Mouse (Mus musculus): ENCODE results near the gene Kif18b.

Gene Kif18b

DNA sequence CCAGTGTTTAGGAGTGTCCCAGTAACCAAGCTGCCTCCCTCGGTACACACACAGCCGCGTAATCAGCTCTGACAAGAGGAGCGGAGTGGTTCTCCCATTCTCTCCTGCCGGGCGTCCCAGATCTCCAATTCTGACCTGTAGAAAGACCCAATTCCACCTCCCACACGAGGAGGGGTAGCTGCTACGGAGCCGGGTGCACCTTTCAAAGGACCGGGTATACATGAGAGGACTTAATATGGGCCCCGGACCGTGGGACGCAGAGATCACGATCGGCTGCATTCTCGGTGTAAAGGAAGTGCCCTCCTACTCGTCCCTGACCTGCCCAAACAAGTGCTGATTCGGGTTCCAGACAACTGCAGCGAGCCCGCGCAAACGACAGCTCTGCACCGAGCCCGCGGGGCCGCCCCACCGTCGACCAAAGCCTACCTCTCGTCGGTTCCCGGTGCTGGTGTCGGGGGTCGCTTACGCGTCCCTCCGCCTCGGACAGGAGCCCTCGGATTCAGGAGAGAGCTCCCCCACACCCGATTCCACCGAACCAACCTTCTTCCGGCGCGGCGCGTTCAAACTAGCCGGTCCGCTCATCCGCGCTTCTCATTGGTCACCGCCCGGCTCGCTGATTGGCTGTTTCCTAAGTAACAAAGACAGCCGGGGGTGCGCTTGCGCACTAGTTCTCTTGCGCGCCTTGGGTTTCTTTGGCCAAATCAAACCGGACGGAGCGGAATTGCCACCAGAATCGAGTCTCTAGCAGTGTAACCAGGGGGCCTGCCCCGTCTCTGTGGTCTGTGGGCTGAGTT lies at the start of gene Kif18b:
Gene Kif18b (minus strand): TSS at position 568 of the 794 bp plus-strand sequence.
- peak; percentile 81 for DNase-seq (ENCODE audit: low read depth in 1 of 2, low spot score in 2 of 2)

DNA sequence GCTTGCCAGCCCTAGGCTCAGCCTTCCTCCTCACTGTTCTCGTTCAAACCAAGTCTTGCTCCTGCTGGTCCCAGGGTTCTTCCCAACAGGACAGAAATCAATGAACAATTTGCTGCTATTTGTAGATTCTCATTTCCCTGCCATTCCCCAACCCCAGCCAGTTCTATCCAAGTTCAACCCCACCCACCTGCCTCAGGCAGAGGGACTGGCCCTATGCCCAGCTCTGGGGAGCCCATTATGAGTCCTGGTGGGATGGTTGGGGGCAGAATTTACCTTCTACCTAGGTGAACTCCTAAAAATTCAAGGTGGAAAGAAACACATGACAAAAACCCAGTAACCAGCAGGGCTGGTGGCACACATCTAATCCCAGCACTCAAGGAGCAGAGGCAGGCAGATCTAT lies 47.4 kb upstream of the Kif18b start:
- no peak for DNase-seq (ENCODE audit: low read depth in 1 of 2, low spot score in 2 of 2)

GRCm38 (mm10) chr11:102971604-102972003 lies 46.7 kb upstream of the Kif18b start:
- no peak for DNase-seq (ENCODE audit: low read depth in 1 of 2, low spot score in 2 of 2)

GRCm38 (mm10) chr11:102964547-102965091 lies 39.7 kb upstream of the Kif18b start:
- DNase-seq (ENCODE audit: low read depth in 1 of 2, low spot score in 2 of 2): no peak

DNA sequence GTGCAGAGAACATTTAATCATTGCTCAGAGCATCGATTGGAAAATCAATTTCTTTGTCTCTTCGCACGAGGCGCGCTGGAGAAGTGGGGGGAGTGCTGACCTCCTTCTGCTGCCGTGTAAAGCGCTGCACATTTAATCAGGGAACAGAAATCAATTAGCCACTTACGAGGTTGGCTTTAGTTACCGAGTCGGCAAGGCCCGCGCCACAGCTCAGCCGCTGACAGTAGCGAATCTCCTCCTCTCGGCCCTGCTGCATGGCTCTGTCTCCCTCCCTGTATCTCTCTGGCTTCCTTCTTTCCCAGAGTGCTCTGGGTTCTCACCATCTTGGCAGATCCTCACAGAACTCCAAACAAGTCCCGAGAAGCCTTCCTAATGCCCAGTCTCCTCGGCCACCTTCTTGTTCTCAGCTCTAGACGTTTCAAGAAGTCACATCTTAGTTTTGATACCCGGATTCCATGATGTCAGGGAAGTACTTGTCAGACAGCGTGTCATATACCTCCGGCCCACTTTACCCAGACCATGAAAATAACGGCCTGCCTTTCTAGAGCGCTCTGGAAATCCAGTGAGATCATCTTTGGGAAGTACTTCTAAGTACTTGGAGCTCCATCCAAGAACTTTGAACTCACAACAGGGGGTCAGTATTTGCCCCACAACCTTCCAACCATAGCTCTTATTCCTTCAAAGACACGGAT lies 39.1 kb upstream of the Kif18b start:
- no peak for DNase-seq (ENCODE audit: low read depth in 1 of 2, low spot score in 2 of 2)

- no peak for DNase-seq (ENCODE audit: low read depth in 1 of 2, low spot score in 2 of 2)
Observed at GRCm38 (mm10) chr11:102963246-102963854, 38.4 kb upstream of the Kif18b start.

GRCm38 (mm10) chr11:102962861-102963245 lies 37.9 kb upstream of the Kif18b start:
- DNase-seq (ENCODE audit: low read depth in 1 of 2, low spot score in 2 of 2): no peak

DNA sequence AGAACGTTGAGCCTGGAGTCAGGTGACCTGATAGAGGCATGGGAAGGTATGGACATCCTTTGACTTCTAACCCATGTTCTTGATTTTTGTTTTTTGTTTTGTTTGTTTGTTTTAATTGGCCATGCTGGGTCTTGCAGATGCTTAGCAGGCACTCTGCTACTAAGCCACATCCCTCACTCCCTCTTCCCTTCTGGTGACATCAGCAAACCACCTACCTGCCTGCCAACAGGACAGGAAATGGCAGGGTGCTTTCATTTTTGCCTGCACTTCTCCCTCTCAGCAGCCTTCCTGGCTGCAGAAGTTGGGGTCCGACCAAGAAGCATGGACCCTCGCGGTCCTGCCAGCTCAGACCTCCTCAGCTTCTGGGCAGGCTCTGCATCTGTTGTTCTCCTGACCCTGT lies 36.2 kb upstream of the Kif18b start:
- DNase-seq (ENCODE audit: low read depth in 1 of 2, low spot score in 2 of 2): no peak

GRCm38 (mm10) chr11:102958870-102959269 lies 33.9 kb upstream of the Kif18b start:
- DNase-seq (ENCODE audit: low read depth in 1 of 2, low spot score in 2 of 2): no peak

- no peak for DNase-seq (ENCODE audit: low read depth in 1 of 2, low spot score in 2 of 2)
Observed at GRCm38 (mm10) chr11:102958431-102958830, 33.5 kb upstream of the Kif18b start.

- no peak for DNase-seq (ENCODE audit: low read depth in 1 of 2, low spot score in 2 of 2)
Observed at GRCm38 (mm10) chr11:102957692-102958091, 32.8 kb upstream of the Kif18b start.

DNA sequence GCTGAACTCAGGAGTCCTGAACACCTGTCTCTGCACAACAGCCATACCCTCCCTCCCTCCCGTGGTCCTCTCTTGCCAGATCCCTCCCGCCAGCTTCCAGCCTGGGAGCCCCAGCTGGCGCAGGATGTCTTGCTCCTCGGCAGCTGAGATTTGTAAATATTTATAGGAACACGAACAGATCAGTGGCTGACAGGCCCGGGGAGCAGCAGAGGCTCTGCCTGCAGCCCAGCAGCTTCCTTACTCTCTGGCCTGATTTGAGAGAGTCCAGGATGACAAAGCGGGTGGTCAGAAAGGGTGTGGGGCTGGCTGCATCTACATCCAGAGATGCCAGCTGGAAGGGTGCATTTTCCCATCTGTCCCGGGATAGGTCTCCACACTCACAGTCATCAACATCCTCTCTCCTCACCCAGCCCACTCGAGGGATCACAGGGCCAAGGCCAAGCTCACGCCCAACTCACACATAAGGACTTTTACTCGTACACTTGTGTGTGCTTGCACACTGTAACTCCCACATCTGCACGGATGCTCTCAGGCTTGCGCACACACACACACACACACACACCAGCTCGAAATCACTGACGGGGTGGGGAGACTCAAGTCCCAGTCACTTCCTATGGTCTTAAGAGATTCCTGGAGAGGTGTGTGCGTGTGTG lies 32.2 kb upstream of the Kif18b start:
- no peak for DNase-seq (ENCODE audit: low read depth in 1 of 2, low spot score in 2 of 2)

- DNase-seq (ENCODE audit: low read depth in 1 of 2, low spot score in 2 of 2): no peak
Observed at GRCm38 (mm10) chr11:102952922-102953321, 28.0 kb upstream of the Kif18b start.

DNA sequence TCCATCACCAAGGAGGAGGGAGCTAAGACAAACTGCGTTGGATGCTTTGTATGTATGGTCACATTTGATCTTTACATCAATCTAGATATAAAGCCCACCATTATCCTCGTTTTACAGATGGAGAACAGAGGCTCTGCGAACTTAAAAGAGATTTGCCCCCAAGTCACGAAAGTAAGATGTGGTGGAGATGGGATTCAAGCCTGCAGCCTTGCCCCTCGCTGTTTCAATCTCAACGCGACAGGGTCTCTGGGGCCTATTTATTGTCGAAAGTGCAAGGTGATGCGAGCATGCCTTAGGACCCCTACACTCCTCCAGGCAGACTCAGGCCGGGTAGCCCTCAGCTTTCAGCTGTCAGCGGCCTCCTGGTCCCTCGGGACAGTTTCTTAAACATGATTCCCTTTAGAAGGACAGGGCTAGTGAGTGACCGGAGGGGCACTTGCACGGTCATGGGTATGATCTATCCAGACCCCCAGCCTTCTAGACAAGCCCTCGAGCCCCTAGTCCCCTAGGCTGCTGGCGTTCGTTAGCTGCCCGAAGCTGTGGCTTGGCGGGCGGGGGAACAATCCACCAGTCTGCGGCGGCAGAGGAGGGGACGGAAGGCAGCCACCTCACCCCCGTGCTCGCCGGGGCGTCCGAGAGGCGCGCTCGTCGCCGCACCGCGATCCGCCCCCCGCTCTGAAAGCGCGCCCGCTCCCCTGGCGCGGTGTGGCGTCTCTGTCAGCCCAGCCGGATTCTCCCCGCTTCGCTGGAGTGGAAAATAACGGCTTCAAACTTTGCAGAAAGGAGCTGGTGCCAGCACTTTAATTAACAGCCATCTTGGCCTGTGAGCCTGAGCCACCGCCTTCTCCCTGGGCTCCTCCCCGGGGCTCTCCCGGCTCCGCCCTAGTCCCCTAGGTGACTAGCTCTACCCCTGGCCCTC lies 23.4 kb upstream of the Kif18b start:
- DNase-seq (ENCODE audit: low read depth in 1 of 2, low spot score in 2 of 2): no peak

- DNase-seq (ENCODE audit: low read depth in 1 of 2, low spot score in 2 of 2): no peak
Observed at GRCm38 (mm10) chr11:102946992-102947343, 22.0 kb upstream of the Kif18b start.

DNA sequence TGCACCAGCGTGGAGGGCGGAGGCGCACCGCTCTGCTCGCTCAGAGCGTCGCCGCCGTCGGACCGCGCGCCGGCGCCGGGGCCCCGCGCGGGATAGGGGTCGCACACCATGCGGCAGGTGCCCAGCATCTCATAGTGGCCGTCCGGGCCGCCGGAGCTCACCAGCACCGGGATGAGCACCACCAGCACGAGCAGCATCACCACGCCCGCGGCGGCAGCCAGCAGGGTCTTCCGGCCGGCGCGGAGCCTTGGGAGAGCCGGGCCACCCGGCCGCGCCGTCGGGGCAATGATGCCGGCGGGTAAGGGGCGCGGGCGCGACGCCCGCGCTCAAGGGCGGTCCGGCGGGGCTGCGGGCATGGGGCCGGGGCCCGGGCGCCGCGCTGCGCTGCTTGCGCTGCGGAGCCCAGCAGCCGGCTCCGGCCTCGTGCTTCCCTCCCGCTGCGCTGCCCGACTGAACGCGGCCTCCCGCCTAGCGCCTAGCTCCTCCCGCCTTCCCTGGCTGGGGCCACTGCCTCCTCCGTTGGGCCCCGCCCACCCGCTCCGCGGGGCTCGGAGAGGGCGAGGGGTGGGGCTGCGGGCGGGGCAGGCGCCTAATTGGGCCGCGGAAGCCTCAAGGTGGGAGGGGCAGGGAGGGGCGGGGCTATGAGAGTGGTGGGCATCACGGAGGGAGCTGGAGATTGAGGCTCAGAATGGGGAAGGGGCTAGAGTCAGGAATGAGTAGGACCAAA lies 21.5 kb upstream of the Kif18b start, which contains the start of gene C1ql1:
Gene C1ql1 (minus strand): TSS at position 424 of the 727 bp plus-strand sequence.
- peak; percentile 24 to 43 for DNase-seq (ENCODE audit: low read depth in 1 of 2, low spot score in 2 of 2)

- no peak for DNase-seq (ENCODE audit: low read depth in 1 of 2, low spot score in 2 of 2)
Observed at GRCm38 (mm10) chr11:102945306-102946264, 20.7 kb upstream of the Kif18b start.

- DNase-seq (ENCODE audit: low read depth in 1 of 2, low spot score in 2 of 2): no peak
Observed at GRCm38 (mm10) chr11:102941236-102941635, 16.3 kb upstream of the Kif18b start.
